Mouse (Mus musculus): Measurements from ENCODE around the gene Esam. TPM values are rescaled to one million over a fixed set of nuclear protein-coding genes. Genes with fewer than 3 reads are reported as not detected.

The Esam gene
- polyA plus RNA-seq (2014; fragmentation: Nextera tagmentation; extraction: Ambion mirVana): 57.9 and 58.3 TPM in 2 replicates

GRCm38 (mm10) chr9:37527396-37528224 lies at the start of gene Esam:
Esam (plus strand) TSS chr9:37528078.
- H3K36me3 ChIP-seq (ENCODE audit: control insufficient read depth, insufficient read depth, low read length): peaks cover 9% of the 10 kb centered on the region; the same call in 1 of the 2 replicates
- H3K4me3 ChIP-seq (ENCODE audit: low read depth, low read length): peak within 1 kb of the TSS; percentile 26
- 10% methylated on average over 41 of the region's 41 CpGs for WGBS
- peak within 1 kb of the TSS; percentile 66; the same call in 1 of the 2 replicates for H3K27ac ChIP-seq (ENCODE audit: low read length)
- peaks cover 24% of the 10 kb centered on the region; the same call in 1 of the 2 replicates for H3K4me1 ChIP-seq (ENCODE audit: control insufficient read depth, insufficient read depth, low read length)
- no peak within 1 kb of the TSS; the same call in 1 of the 2 replicates for H3K9ac ChIP-seq (replicated peaks; ENCODE audit: low read depth, low read length)
- no peaks in the 10 kb centered on the region for H3K9me3 ChIP-seq (ENCODE audit: control insufficient read depth, low read depth, low read length)
- H3K27me3 ChIP-seq (ENCODE audit: control insufficient read depth, insufficient read depth, low read length): peaks cover 10% of the 10 kb centered on the region; the same call in 1 of the 2 replicates
- ATAC-seq (ENCODE audit: insufficient number of reproducible peaks, insufficient read depth, low FRiP score, low read depth): no peak; the same call in 1 of the 2 replicates
- H3K4me2 ChIP-seq (replicated peaks; ENCODE audit: low read depth, low read length): peak within 1 kb of the TSS; percentile 30

- no peak for ATAC-seq (ENCODE audit: insufficient number of reproducible peaks, insufficient read depth, low FRiP score, low read depth)
- 66% methylated on average over 5 of the region's 5 CpGs for WGBS
- no peaks in the 10 kb centered on the region for H3K27me3 ChIP-seq (ENCODE audit: control insufficient read depth, insufficient read depth, low read length)
- H3K9ac ChIP-seq (replicated peaks; ENCODE audit: low read depth, low read length): no peak overlapping the region
- H3K4me1 ChIP-seq (ENCODE audit: control insufficient read depth, insufficient read depth, low read length): peaks cover 6% of the 10 kb centered on the region; the same call in 1 of the 2 replicates
- no peak overlapping the region for H3K4me2 ChIP-seq (replicated peaks; ENCODE audit: low read depth, low read length)
- no peaks in the 10 kb centered on the region for H3K36me3 ChIP-seq (ENCODE audit: control insufficient read depth, insufficient read depth, low read length)
- H3K4me3 ChIP-seq (ENCODE audit: low read depth, low read length): no peak overlapping the region
- H3K27ac ChIP-seq (ENCODE audit: low read length): no peak overlapping the region
- H3K9me3 ChIP-seq (ENCODE audit: control insufficient read depth, low read depth, low read length): no peaks in the 10 kb centered on the region
These were observed 42.7 kb upstream of the Esam start for GRCm38 (mm10) chr9:37485146-37485545.

DNA sequence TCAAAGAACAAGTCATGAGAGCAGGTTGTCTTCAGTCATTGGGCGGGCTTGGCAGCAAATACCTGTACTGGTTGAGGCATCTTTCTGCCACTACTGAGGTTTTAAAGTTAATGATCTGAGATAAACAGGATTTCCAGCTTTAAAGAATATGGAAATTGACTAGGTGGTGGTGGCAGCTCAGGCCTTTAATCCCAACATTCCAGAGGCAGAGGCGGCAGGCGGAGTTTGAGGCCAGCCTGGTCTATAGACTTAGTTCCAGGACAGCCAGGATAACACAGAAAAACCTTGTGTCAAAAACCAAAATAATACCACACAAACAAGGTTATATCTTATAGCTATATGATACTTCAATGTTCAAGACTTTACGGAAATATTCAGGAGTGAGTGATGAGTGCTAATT lies 39.8 kb upstream of the Esam start:
- H3K9ac ChIP-seq (replicated peaks; ENCODE audit: low read depth, low read length): peak overlapping the region; percentile 96; the same call in 1 of the 2 replicates
- WGBS: 40% methylated on average over 4 of the region's 4 CpGs
- no peaks in the 10 kb centered on the region for H3K27me3 ChIP-seq (ENCODE audit: control insufficient read depth, insufficient read depth, low read length)
- H3K36me3 ChIP-seq (ENCODE audit: control insufficient read depth, insufficient read depth, low read length): no peaks in the 10 kb centered on the region; the same call in 1 of the 2 replicates
- peaks cover 23% of the 10 kb centered on the region for H3K4me1 ChIP-seq (ENCODE audit: control insufficient read depth, insufficient read depth, low read length)
- peak overlapping the region; percentile 99 for H3K27ac ChIP-seq (ENCODE audit: low read length)
- H3K4me2 ChIP-seq (replicated peaks; ENCODE audit: low read depth, low read length): peak overlapping the region; percentile 58
- ATAC-seq (ENCODE audit: insufficient number of reproducible peaks, insufficient read depth, low FRiP score, low read depth): no peak
- H3K9me3 ChIP-seq (ENCODE audit: control insufficient read depth, low read depth, low read length): no peaks in the 10 kb centered on the region
- H3K4me3 ChIP-seq (ENCODE audit: low read depth, low read length): peak overlapping the region; percentile 92

DNA sequence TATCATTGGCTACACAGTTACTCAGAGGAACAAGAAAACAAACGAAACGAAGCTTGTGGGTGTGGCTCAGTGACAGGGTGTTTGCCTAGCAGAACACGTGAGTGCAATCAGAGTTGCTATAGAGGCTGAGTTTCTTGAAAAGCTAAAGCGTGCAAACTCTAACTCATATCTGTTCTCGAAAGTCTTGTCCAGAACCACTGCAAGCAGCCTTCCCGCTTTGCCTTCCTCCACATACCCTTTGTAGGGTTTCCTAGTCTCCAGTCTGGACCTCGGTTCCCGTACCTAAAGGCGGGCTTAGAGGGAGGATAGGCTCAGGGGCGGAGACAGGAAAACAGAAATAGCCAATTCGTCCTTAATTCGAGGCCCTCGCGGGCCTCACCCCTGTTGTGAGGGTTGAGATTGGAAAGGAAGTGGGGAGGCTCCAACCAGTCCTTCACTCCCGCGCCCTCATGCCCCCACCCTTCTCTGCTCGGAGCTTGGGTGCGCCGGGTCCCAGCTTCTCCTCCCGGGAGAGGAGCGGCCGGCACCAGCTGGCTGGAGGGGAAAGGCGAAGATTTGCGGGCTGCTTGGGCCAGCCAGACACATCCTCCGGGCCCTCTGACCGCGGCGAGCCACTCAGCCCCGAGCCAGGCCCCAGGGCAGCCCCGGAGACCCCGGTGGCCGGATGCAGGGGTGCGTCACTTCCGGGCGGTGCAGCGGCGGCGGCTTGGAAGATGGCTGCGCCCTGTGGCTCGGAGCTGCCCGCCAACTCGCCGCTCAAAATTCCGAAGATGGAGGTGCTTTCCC lies 39.1 kb upstream of the Esam start, which contains the start of gene Msantd2:
Gene Msantd2, plus strand, starts transcription at position 709 of the 786 bp plus-strand sequence.
- peak; percentile 93 for ATAC-seq (ENCODE audit: insufficient number of reproducible peaks, insufficient read depth, low FRiP score, low read depth)
- Histone ChIP-seq H3K4me1 (ENCODE audit: control insufficient read depth, insufficient read depth, low read length) (peaks cover 23% of the 10 kb centered on the region), H3K9ac (replicated peaks; ENCODE audit: low read depth, low read length) (peak within 1 kb of the TSS; percentile 96), H3K27me3 (ENCODE audit: control insufficient read depth, insufficient read depth, low read length) (no peaks in the 10 kb centered on the region), H3K4me2 (replicated peaks; ENCODE audit: low read depth, low read length) (peak within 1 kb of the TSS; percentile 90), H3K4me3 (ENCODE audit: low read depth, low read length) (peak within 1 kb of the TSS; percentile 92), H3K36me3 (ENCODE audit: control insufficient read depth, insufficient read depth, low read length) (no peaks in the 10 kb centered on the region; the same call in 1 of the 2 replicates), H3K9me3 (ENCODE audit: control insufficient read depth, low read depth, low read length) (no peaks in the 10 kb centered on the region), H3K27ac (ENCODE audit: low read length) (peak within 1 kb of the TSS; percentile 99)
- WGBS: under 1% methylated on average over 40 of the region's 44 CpGs

DNA sequence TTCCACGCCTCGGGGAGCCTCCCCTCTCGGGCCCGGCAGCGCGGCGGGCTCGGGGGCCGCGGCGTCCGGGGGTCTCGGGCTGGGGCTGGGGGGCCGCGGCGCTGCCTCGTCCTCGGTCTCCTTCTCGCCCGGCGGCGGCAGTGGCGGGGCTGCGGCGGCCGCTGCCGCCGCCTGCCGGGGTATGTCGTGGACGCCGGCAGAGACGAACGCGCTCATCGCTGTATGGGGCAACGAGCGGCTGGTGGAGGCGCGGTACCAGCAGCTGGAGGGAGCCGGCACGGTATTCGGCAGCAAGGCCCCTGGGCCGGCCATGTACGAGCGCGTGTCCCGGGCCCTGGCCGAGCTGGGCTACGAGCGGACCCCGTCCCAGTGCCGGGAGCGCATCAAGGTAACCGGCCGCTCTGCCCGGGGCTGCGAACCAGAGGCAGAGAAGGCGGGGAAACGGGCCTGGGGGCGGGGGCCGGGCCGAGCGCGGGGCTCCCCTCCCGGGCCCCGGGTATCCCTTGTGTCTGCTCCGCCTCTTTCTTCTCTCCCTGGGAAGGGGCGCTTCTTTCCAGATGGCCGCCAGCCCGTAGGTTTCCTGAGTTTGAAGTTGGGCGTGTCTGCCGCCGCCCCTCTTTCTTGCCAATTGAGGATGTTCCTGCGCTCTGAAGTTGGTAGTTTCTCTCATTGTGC lies 38.3 kb upstream of the Esam start:
- peak overlapping the region; percentile 96 for H3K9ac ChIP-seq (replicated peaks; ENCODE audit: low read depth, low read length)
- peak overlapping the region; percentile 99 for H3K27ac ChIP-seq (ENCODE audit: low read length)
- H3K4me2 ChIP-seq (replicated peaks; ENCODE audit: low read depth, low read length): peak overlapping the region; percentile 90
- H3K4me3 ChIP-seq (ENCODE audit: low read depth, low read length): peak overlapping the region; percentile 92
- H3K27me3 ChIP-seq (ENCODE audit: control insufficient read depth, insufficient read depth, low read length): no peaks in the 10 kb centered on the region
- no peaks in the 10 kb centered on the region; the same call in 1 of the 2 replicates for H3K36me3 ChIP-seq (ENCODE audit: control insufficient read depth, insufficient read depth, low read length)
- peaks cover 23% of the 10 kb centered on the region for H3K4me1 ChIP-seq (ENCODE audit: control insufficient read depth, insufficient read depth, low read length)
- no peaks in the 10 kb centered on the region for H3K9me3 ChIP-seq (ENCODE audit: control insufficient read depth, low read depth, low read length)
- WGBS: 0% methylated on average over 75 of the region's 75 CpGs
- ATAC-seq (ENCODE audit: insufficient number of reproducible peaks, insufficient read depth, low FRiP score, low read depth): peak; percentile 53

- H3K27me3 ChIP-seq (ENCODE audit: control insufficient read depth, insufficient read depth, low read length): no peaks in the 10 kb centered on the region
- H3K27ac ChIP-seq (ENCODE audit: low read length): no peak overlapping the region
- 49% methylated on average over 3 of the region's 3 CpGs for WGBS
- H3K4me2 ChIP-seq (replicated peaks; ENCODE audit: low read depth, low read length): no peak overlapping the region
- no peaks in the 10 kb centered on the region; the same call in 1 of the 2 replicates for H3K36me3 ChIP-seq (ENCODE audit: control insufficient read depth, insufficient read depth, low read length)
- no peak overlapping the region for H3K4me3 ChIP-seq (ENCODE audit: low read depth, low read length)
- ATAC-seq (ENCODE audit: insufficient number of reproducible peaks, insufficient read depth, low FRiP score, low read depth): no peak
- H3K4me1 ChIP-seq (ENCODE audit: control insufficient read depth, insufficient read depth, low read length): peaks cover 10% of the 10 kb centered on the region; the same call in 1 of the 2 replicates
- no peaks in the 10 kb centered on the region for H3K9me3 ChIP-seq (ENCODE audit: control insufficient read depth, low read depth, low read length)
- H3K9ac ChIP-seq (replicated peaks; ENCODE audit: low read depth, low read length): no peak overlapping the region
These were observed 32.1 kb upstream of the Esam start for GRCm38 (mm10) chr9:37495761-37496160.

GRCm38 (mm10) chr9:37496325-37496724 lies 31.6 kb upstream of the Esam start:
- ATAC-seq (ENCODE audit: insufficient number of reproducible peaks, insufficient read depth, low FRiP score, low read depth): no peak
- H3K36me3 ChIP-seq (ENCODE audit: control insufficient read depth, insufficient read depth, low read length): no peaks in the 10 kb centered on the region; the same call in 1 of the 2 replicates
- H3K27ac ChIP-seq (ENCODE audit: low read length): peak overlapping the region; percentile 15; the same call in 1 of the 2 replicates
- H3K27me3 ChIP-seq (ENCODE audit: control insufficient read depth, insufficient read depth, low read length): no peaks in the 10 kb centered on the region
- H3K9ac ChIP-seq (replicated peaks; ENCODE audit: low read depth, low read length): no peak overlapping the region
- no peak overlapping the region for H3K4me3 ChIP-seq (ENCODE audit: low read depth, low read length)
- no peaks in the 10 kb centered on the region for H3K9me3 ChIP-seq (ENCODE audit: control insufficient read depth, low read depth, low read length)
- H3K4me1 ChIP-seq (ENCODE audit: control insufficient read depth, insufficient read depth, low read length): peaks cover 5% of the 10 kb centered on the region; the same call in 1 of the 2 replicates
- no peak overlapping the region for H3K4me2 ChIP-seq (replicated peaks; ENCODE audit: low read depth, low read length)

DNA sequence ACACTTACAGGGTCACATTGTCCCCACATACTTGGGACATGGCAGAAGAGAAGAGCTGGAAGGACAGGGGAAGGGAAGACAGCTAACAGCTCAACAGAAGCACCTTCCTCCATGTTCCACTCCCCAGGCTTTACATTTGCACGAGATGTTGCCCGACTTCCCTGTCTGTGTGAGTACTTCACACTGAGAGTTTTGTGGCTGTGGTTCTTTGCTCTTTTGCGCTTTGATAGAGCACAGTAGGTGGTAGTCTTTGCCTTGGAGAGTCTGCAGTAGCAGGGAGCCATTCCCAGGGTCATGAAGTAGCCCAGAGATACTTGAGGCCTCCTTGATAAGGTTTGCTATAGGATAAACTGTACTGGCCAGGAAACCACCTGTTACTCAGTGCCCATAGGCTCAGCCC lies 27.7 kb upstream of the Esam start:
- Histone ChIP-seq H3K36me3 (ENCODE audit: control insufficient read depth, insufficient read depth, low read length) (no peaks in the 10 kb centered on the region), H3K27ac (ENCODE audit: low read length) (no peak overlapping the region), H3K9me3 (ENCODE audit: control insufficient read depth, low read depth, low read length) (no peaks in the 10 kb centered on the region), H3K4me1 (ENCODE audit: control insufficient read depth, insufficient read depth, low read length) (no peaks in the 10 kb centered on the region), H3K27me3 (ENCODE audit: control insufficient read depth, insufficient read depth, low read length) (no peaks in the 10 kb centered on the region), H3K4me2 (replicated peaks; ENCODE audit: low read depth, low read length) (no peak overlapping the region), H3K4me3 (ENCODE audit: low read depth, low read length) (no peak overlapping the region), H3K9ac (replicated peaks; ENCODE audit: low read depth, low read length) (no peak overlapping the region)
- WGBS: 78% methylated on average over 3 of the region's 3 CpGs
- no peak for ATAC-seq (ENCODE audit: insufficient number of reproducible peaks, insufficient read depth, low FRiP score, low read depth)
